Mouse (Mus musculus) cerebellum, postnatal 25 days (tissue): ENCODE measurements at regions not wholly inside any gene's neighbourhood (a gene's known extent, or its start where the extent isn't known, plus 50 kb on each side); places are given as distances from the start of the nearest gene placed in this dataset.

Experiments used
- DNase-seq, 2 experiments: peaks; one replicate each; pipeline ENCODE4 v3.0.0; 2021; ENCODE audit warnings: mixed read lengths in 2 of 2

GRCm38 (mm10) chr12:13094111-13094851 is 152.6 kb upstream of the Mycn start:
- no peak for DNase-seq

GRCm38 (mm10) chr12:13085951-13086350 is 144.2 kb upstream of the Mycn start:
- no peak for DNase-seq

GRCm38 (mm10) chr12:13085484-13085883 is 143.8 kb upstream of the Mycn start:
- DNase-seq, result no peak

GRCm38 (mm10) chr12:13083337-13084054 is 141.8 kb upstream of the Mycn start:
- DNase-seq, result peak in 1 of 2 experiments; percentile 39

- DNase-seq, result no peak
Measured at GRCm38 (mm10) chr12:13080791-13081190, 139.1 kb upstream of the Mycn start.

- no peak for DNase-seq
Measured at GRCm38 (mm10) chr12:13079832-13080231, 138.1 kb upstream of the Mycn start.

GRCm38 (mm10) chr12:13077689-13078088 is 136.0 kb upstream of the Mycn start:
- DNase-seq, result no peak

- no peak for DNase-seq
Measured at GRCm38 (mm10) chr12:13076699-13077287, 135.1 kb upstream of the Mycn start.

- DNase-seq, result no peak
Measured at GRCm38 (mm10) chr12:13073126-13073886, 131.6 kb upstream of the Mycn start.

GRCm38 (mm10) chr12:13067295-13067694 is 125.6 kb upstream of the Mycn start:
- no peak for DNase-seq

GRCm38 (mm10) chr12:13066604-13067181 is 125.0 kb upstream of the Mycn start:
- DNase-seq, result no peak

- no peak for DNase-seq
Measured at GRCm38 (mm10) chr12:13059473-13059872, 117.8 kb upstream of the Mycn start.

- DNase-seq, result no peak
Measured at GRCm38 (mm10) chr12:13056246-13056645, 114.5 kb upstream of the Mycn start.

- no peak for DNase-seq
Measured at GRCm38 (mm10) chr12:13054611-13055010, 112.9 kb upstream of the Mycn start.

GRCm38 (mm10) chr12:13053746-13054145 is 112.0 kb upstream of the Mycn start:
- no peak for DNase-seq

- DNase-seq, result no peak
Measured at GRCm38 (mm10) chr12:13052845-13053623, 111.3 kb upstream of the Mycn start.

GRCm38 (mm10) chr12:13052164-13052563 is 110.5 kb upstream of the Mycn start:
- DNase-seq, result no peak

GRCm38 (mm10) chr12:13049659-13050058 is 107.9 kb upstream of the Mycn start:
- DNase-seq, result no peak

- no peak for DNase-seq
Measured at GRCm38 (mm10) chr12:13048168-13048727, 106.5 kb upstream of the Mycn start.

GRCm38 (mm10) chr12:13042934-13043333 is 101.2 kb upstream of the Mycn start:
- DNase-seq, result no peak

GRCm38 (mm10) chr12:13035108-13035741 is 93.5 kb upstream of the Mycn start:
- DNase-seq, result no peak
